Mouse (Mus musculus) lung, adult 2 months (tissue): ENCODE data around the gene H2-Aa.

ENCODE experiments used
- CTCF ChIP-seq: fragments of 200-500 bp; IDR thresholded peaks from 2 replicates; pipeline ENCODE4 v1.5.1; 2011; ENCODE audit warnings: mild to moderate bottlenecking, low read length, control low read depth; ENCODE audit not compliant: insufficient read depth
- POLR2A ChIP-seq: fragments of 200-500 bp; IDR thresholded peaks from 2 replicates; pipeline ENCODE4 v1.6.1; 2011; ENCODE audit warnings: low read depth, mild to moderate bottlenecking, control low read depth, low read length, borderline replicate concordance; ENCODE audit errors: extremely low read depth

DNA sequence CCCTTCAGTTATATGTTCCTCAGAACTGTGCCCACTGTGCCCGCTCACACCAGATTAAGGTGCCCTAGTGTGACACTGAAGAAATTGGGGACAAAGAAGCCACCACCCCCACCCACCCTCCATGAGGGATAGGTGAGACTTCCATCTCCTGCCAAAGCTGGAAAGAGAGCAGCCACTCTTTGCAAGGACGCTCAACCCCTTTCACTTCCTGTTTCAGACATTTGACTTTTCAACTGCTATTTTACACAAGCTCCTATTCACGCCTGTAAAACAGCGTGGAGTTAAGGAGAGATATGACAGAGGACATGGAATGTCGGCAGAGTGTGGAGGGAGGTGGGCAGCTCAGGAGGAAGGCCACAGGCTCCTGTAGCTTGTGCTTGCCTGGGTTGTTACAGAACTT, 1.1 kb downstream of the H2-Aa start:
- no peak for TF ChIP-seq POLR2A
- no peak for TF ChIP-seq CTCF
